Comparison of ENCODE assay signal across 16 mouse cellular contexts in the genomic region with DNA sequence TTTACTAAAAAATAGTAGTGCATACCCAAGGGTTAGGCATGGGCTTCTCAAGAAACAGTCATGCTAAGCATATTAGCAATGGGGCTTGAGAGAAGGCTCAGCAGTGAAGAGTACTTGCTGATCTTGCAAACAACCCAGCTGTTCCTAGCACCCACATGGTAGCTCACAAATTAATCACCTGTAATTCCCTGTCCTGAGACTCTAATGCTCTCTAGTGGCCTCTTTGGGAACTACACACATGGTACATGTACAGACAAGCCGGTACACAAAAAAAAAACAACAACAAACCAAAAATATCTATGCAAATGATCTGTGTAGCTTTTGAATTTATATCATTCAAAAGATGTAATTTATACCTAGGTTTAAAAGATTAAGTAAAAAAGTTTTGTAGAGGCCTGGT. TPM values are rescaled to one million over a fixed set of nuclear protein-coding genes. Genes with fewer than 3 reads are reported as not detected.
A peak's percentile ranks its signal among the peaks of the same experiment; 100 is the strongest.
DNase-seq lines count a peak whose midpoint lies in the region; ATAC-seq and TF ChIP-seq lines count a peak whose summit lies in the region.
"Had no signal": no experiment of that assay in that cellular context is flagged by ENCODE, and none has a peak within 500 bp of the region (broad histone marks: within the 10 kb centered on the region; RNA-seq: fewer than 3 reads in every experiment).

No protein-coding gene starts in this region.

- no peak overlapping the region for H3K4me2 ChIP-seq in embryonic facial prominence, embryonic 11.5 days (ENCODE audit: low read depth, low read length)
- no peak overlapping the region for H3K4me2 ChIP-seq in liver, embryonic 13.5 days

- no peak overlapping the region for H3K27ac ChIP-seq in embryonic facial prominence, embryonic 11.5 days (replicated peaks; ENCODE audit: low read depth, low read length)
- H3K27ac ChIP-seq in embryonic facial prominence, embryonic 10.5 days (replicated peaks): no peak overlapping the region
- no peak overlapping the region for H3K27ac ChIP-seq in liver, embryonic 13.5 days
- H3K27ac ChIP-seq in ES-E14 (ENCODE audit: insufficient read depth, low read depth, low read length, poor library complexity, severe bottlenecking): no peak overlapping the region
- no peak overlapping the region for H3K27ac ChIP-seq in heart, embryonic 10.5 days

- no peaks in the 10 kb centered on the region for H3K9me3 ChIP-seq in embryonic facial prominence, embryonic 11.5 days (replicated peaks; ENCODE audit: control insufficient read depth, low read length)
- H3K9me3 ChIP-seq in embryonic facial prominence, embryonic 10.5 days: no peaks in the 10 kb centered on the region
- H3K9me3 ChIP-seq in liver, embryonic 13.5 days (replicated peaks): no peaks in the 10 kb centered on the region
- no peaks in the 10 kb centered on the region for H3K9me3 ChIP-seq in ES-E14 (ENCODE audit: control insufficient read depth, insufficient read depth, low read depth, low read length)
- H3K9me3 ChIP-seq in heart, embryonic 10.5 days: no peaks in the 10 kb centered on the region

- no peak for ATAC-seq in embryonic facial prominence, embryonic 11.5 days (replicated peaks; ENCODE audit: insufficient number of reproducible peaks, low FRiP score, low TSS enrichment, low read depth)
- ATAC-seq in liver, embryonic 13.5 days (ENCODE audit: low read depth): no peak

- in situ Hi-C loops in ES-E14 (cut with MboI; ENCODE audit: low sequenced_read_pairs in 2 of 2, unreplicated experiment in 2 of 2): no loop called here

- 66% methylated on average over 1 of the region's 1 CpGs for WGBS in embryonic facial prominence, embryonic 11.5 days
- 82% methylated on average over 1 of the region's 1 CpGs for WGBS in embryonic facial prominence, embryonic 10.5 days
- WGBS in liver, embryonic 13.5 days (ENCODE audit: insufficient replicate concordance): 68% methylated on average over 1 of the region's 1 CpGs
- WGBS in heart, embryonic 10.5 days: 72% methylated on average over 1 of the region's 1 CpGs

- peak; percentile 21 for DNase-seq in embryonic facial prominence, embryonic 11.5 days (ENCODE audit: low spot score)
- DNase-seq in embryonic facial prominence, embryonic 10.5 days (ENCODE audit: low spot score): no peak
- DNase-seq in liver, embryonic 13.5 days: peak; percentile 21
- no peak for DNase-seq in liver
- DNase-seq in ES-E14 (ENCODE audit: low read depth, low spot score): peak; percentile 72
- peak; percentile 70 for DNase-seq in induced T-regulatory cell, adult 2 months (ENCODE audit: low read depth)
- DNase-seq in cerebellum, adult 11-12 months: no peak
- DNase-seq in heart, embryonic 10.5 days (ENCODE audit: low spot score): no peak
- DNase-seq: cerebellum, postnatal 25 days; heart, adult 18-20 months; lung, adult 18-20 months had no signal

- no peaks in the 10 kb centered on the region for H3K27me3 ChIP-seq in embryonic facial prominence, embryonic 11.5 days (ENCODE audit: control insufficient read depth, insufficient read depth, low read length)
- H3K27me3 ChIP-seq in embryonic facial prominence, embryonic 10.5 days (replicated peaks; ENCODE audit: low read depth, poor library complexity, severe bottlenecking): no peaks in the 10 kb centered on the region
- H3K27me3 ChIP-seq in liver, embryonic 13.5 days: no peaks in the 10 kb centered on the region
- no peaks in the 10 kb centered on the region for H3K27me3 ChIP-seq in heart, embryonic 10.5 days (ENCODE audit: insufficient read depth, poor library complexity, severe bottlenecking)

- no peaks in the 10 kb centered on the region for H3K4me1 ChIP-seq in embryonic facial prominence, embryonic 11.5 days (ENCODE audit: control insufficient read depth, insufficient read depth, low read length)
- no peaks in the 10 kb centered on the region for H3K4me1 ChIP-seq in embryonic facial prominence, embryonic 10.5 days
- H3K4me1 ChIP-seq in liver, embryonic 13.5 days (replicated peaks): peaks cover 28% of the 10 kb centered on the region
- no peaks in the 10 kb centered on the region for H3K4me1 ChIP-seq in ES-E14 (ENCODE audit: control insufficient read depth in 2 of 2, insufficient read depth in 2 of 2, low read length in 2 of 2, poor library complexity in 1 of 2)
- H3K4me1 ChIP-seq in heart, embryonic 10.5 days: peaks cover 18% of the 10 kb centered on the region

- no peaks in the 10 kb centered on the region for H3K36me3 ChIP-seq in embryonic facial prominence, embryonic 11.5 days (replicated peaks; ENCODE audit: control insufficient read depth, insufficient read depth, low read depth, low read length)
- no peaks in the 10 kb centered on the region for H3K36me3 ChIP-seq in embryonic facial prominence, embryonic 10.5 days (replicated peaks)
- no peaks in the 10 kb centered on the region for H3K36me3 ChIP-seq in liver, embryonic 13.5 days
- H3K36me3 ChIP-seq in ES-E14 (ENCODE audit: control insufficient read depth, insufficient read depth, low read length, poor library complexity, severe bottlenecking): no peaks in the 10 kb centered on the region
- no peaks in the 10 kb centered on the region for H3K36me3 ChIP-seq in heart, embryonic 10.5 days

- H3K4me3 ChIP-seq in embryonic facial prominence, embryonic 11.5 days (ENCODE audit: low read depth, low read length): no peak overlapping the region
- H3K4me3 ChIP-seq in embryonic facial prominence, embryonic 10.5 days: no peak overlapping the region
- no peak overlapping the region for H3K4me3 ChIP-seq in liver, embryonic 13.5 days (replicated peaks)
- H3K4me3 ChIP-seq in ES-E14 (ENCODE audit: insufficient read depth in 1 of 2, low read depth in 1 of 2, low read length in 2 of 2, poor library complexity in 1 of 2, severe bottlenecking in 1 of 2): no peak overlapping the region
- H3K4me3 ChIP-seq in heart, embryonic 10.5 days: no peak overlapping the region

- no peak overlapping the region for H3K9ac ChIP-seq in embryonic facial prominence, embryonic 11.5 days (replicated peaks; ENCODE audit: low read length)
- H3K9ac ChIP-seq in liver, embryonic 13.5 days: no peak overlapping the region
- H3K9ac ChIP-seq in ES-E14 (ENCODE audit: insufficient read depth, low read depth, low read length, poor library complexity, severe bottlenecking): no peak overlapping the region

TF ChIP-seq in ES-E14, 5 proteins besides CTCF, POLR2A, EP300 and RAD21:
- TF ChIP-seq ZNF384 (IDR thresholded peaks at IDR 0.05; ENCODE audit: low read depth, low read length) (peak; percentile 80), ZC3H11A (IDR thresholded peaks at IDR 0.05; ENCODE audit: borderline replicate concordance, low read depth, low read length) (no peak), MAFK (IDR thresholded peaks at IDR 0.05; ENCODE audit: insufficient read depth, low read depth, low read length) (peak; percentile 34; the same call in 1 of the 2 replicates), HCFC1 (IDR thresholded peaks at IDR 0.05; ENCODE audit: borderline replicate concordance, insufficient read depth, low read length) (no peak)

RNA-seq across cellular contexts. Expression of gene Tex19.2, which starts 7.9 kb away (rescaled TPM):
- polyA plus RNA-seq in embryonic facial prominence, embryonic 11.5 days (2014; fragmentation: Nextera tagmentation; extraction: Ambion mirVana): not detected in 2 replicates
- not detected in 2 replicates for polyA plus RNA-seq in embryonic facial prominence, embryonic 10.5 days (2016; fragmentation: Nextera tagmentation; extraction: Ambion mirVana)
- 0.08 and 0.12 TPM in 2 replicates for polyA plus RNA-seq in liver, embryonic 13.5 days (2015; fragmentation: Nextera tagmentation; extraction: Ambion mirVana)
- total RNA-seq in ES-E14 (2012; rRNA removed): 2.9 and 6.5 TPM in 2 replicates
- not detected in 2 replicates for polyA plus RNA-seq in heart, embryonic 10.5 days (2016; fragmentation: Nextera tagmentation; extraction: Ambion mirVana)
- total RNA-seq: adrenal gland, postnatal 36 days; heart, adult 18-20 months; monocyte, adult 5-6 weeks had no signal
- polyA plus RNA-seq: forebrain, embryonic 11.5 days; intestine, embryonic 14.5 days; stomach, embryonic 16.5 days had no signal

RNA-seq across cellular contexts. Expression of gene Tex19.1, which starts 19.5 kb away (rescaled TPM):
- 0.24 TPM in 1 of 2 replicates, not detected in the other for polyA plus RNA-seq in embryonic facial prominence, embryonic 11.5 days (2014; fragmentation: Nextera tagmentation; extraction: Ambion mirVana)
- polyA plus RNA-seq in embryonic facial prominence, embryonic 10.5 days (2016; fragmentation: Nextera tagmentation; extraction: Ambion mirVana): 0.11 TPM in 1 of 2 replicates, not detected in the other
- polyA plus RNA-seq in liver, embryonic 13.5 days (2015; fragmentation: Nextera tagmentation; extraction: Ambion mirVana): 0.09 and 0.19 TPM in 2 replicates
- 96.7 and 193 TPM in 2 replicates for total RNA-seq in ES-E14 (2012; rRNA removed)
- polyA plus RNA-seq in heart, embryonic 10.5 days (2016; fragmentation: Nextera tagmentation; extraction: Ambion mirVana): 0.10 and 0.14 TPM in 2 replicates
- total RNA-seq: adrenal gland, postnatal 36 days; heart, adult 18-20 months; monocyte, adult 5-6 weeks had no signal
- polyA plus RNA-seq: forebrain, embryonic 11.5 days; intestine, embryonic 14.5 days; stomach, embryonic 16.5 days had no signal

RNA-seq across cellular contexts. Expression of gene Uts2r, which starts 33.7 kb away (rescaled TPM):
- 0.17 TPM in 1 of 2 replicates, not detected in the other for polyA plus RNA-seq in embryonic facial prominence, embryonic 11.5 days (2014; fragmentation: Nextera tagmentation; extraction: Ambion mirVana)
- 0.09 TPM in 1 of 2 replicates, not detected in the other for polyA plus RNA-seq in embryonic facial prominence, embryonic 10.5 days (2016; fragmentation: Nextera tagmentation; extraction: Ambion mirVana)
- not detected in 2 replicates for polyA plus RNA-seq in liver, embryonic 13.5 days (2015; fragmentation: Nextera tagmentation; extraction: Ambion mirVana)
- total RNA-seq in ES-E14 (2012; rRNA removed): 0.26 and 0.80 TPM in 2 replicates
- polyA plus RNA-seq in heart, embryonic 10.5 days (2016; fragmentation: Nextera tagmentation; extraction: Ambion mirVana): 0.08 TPM in 1 of 2 replicates, not detected in the other
- total RNA-seq: adrenal gland, postnatal 36 days; monocyte, adult 5-6 weeks had no signal
- polyA plus RNA-seq: forebrain, embryonic 11.5 days; intestine, embryonic 14.5 days had no signal

RNA-seq across cellular contexts. Expression of gene Sectm1a, which starts 45.4 kb away (rescaled TPM):
- polyA plus RNA-seq in embryonic facial prominence, embryonic 11.5 days (2014; fragmentation: Nextera tagmentation; extraction: Ambion mirVana): not detected in 2 replicates
- polyA plus RNA-seq in embryonic facial prominence, embryonic 10.5 days (2016; fragmentation: Nextera tagmentation; extraction: Ambion mirVana): not detected in 2 replicates
- polyA plus RNA-seq in liver, embryonic 13.5 days (2015; fragmentation: Nextera tagmentation; extraction: Ambion mirVana): 0.76 and 1.2 TPM in 2 replicates
- not detected in 2 replicates for total RNA-seq in ES-E14 (2012; rRNA removed)
- not detected in 2 replicates for polyA plus RNA-seq in heart, embryonic 10.5 days (2016; fragmentation: Nextera tagmentation; extraction: Ambion mirVana)
- total RNA-seq: adrenal gland, postnatal 36 days; monocyte, adult 5-6 weeks had no signal
- polyA plus RNA-seq: forebrain, embryonic 11.5 days had no signal

Comparison
In these comparisons a context has a peak if more than half of its experiments do, and no peak if none do; other contexts are left out.
1. DNase-seq: peak in embryonic facial prominence, embryonic 11.5 days (single experiment), liver, embryonic 13.5 days (single experiment), ES-E14 (single experiment) and induced T-regulatory cell, adult 2 months (single experiment); none in embryonic facial prominence, embryonic 10.5 days (single experiment), liver (single experiment), cerebellum, adult 11-12 months (single experiment) and heart, embryonic 10.5 days (single experiment).